Mouse (Mus musculus): ENCODE measurements around the gene E4f1.
"Not testable (repeated sequence)": the region's sequence is repeated elsewhere in the genome, so short reads cannot be mapped to it uniquely, and the experiment has no call there.

E4f1 gene

GRCm38 (mm10) chr17:24455523-24456206, 14.4 kb downstream of the E4f1 start:
- DNase-seq (ENCODE audit: low spot score), result not testable (repeated sequence)

GRCm38 (mm10) chr17:24454756-24455522, 15.2 kb downstream of the E4f1 start:
- peak; percentile 98 for DNase-seq (ENCODE audit: low spot score)

- DNase-seq (ENCODE audit: low spot score), result no peak
Observed at GRCm38 (mm10) chr17:24454218-24454755, 15.8 kb downstream of the E4f1 start.

GRCm38 (mm10) chr17:24453372-24453771, 16.7 kb downstream of the E4f1 start:
- no peak for DNase-seq (ENCODE audit: low spot score)

GRCm38 (mm10) chr17:24451220-24451619, 18.9 kb downstream of the E4f1 start:
- DNase-seq (ENCODE audit: low spot score), result no peak

- no peak for DNase-seq (ENCODE audit: low spot score)
Observed at GRCm38 (mm10) chr17:24449507-24449906, 20.6 kb downstream of the E4f1 start.

GRCm38 (mm10) chr17:24446590-24446989, 23.5 kb downstream of the E4f1 start:
- DNase-seq (ENCODE audit: low spot score), result no peak

GRCm38 (mm10) chr17:24443409-24443808, 26.7 kb downstream of the E4f1 start:
- DNase-seq (ENCODE audit: low spot score), result no peak

- no peak for DNase-seq (ENCODE audit: low spot score)
Observed at GRCm38 (mm10) chr17:24442632-24443155, 27.4 kb downstream of the E4f1 start, which contains the start of gene Dnase1l2. TSS of gene Dnase1l2 (minus strand) at chr17:24443105.

- no peak for DNase-seq (ENCODE audit: low spot score)
Observed at GRCm38 (mm10) chr17:24442107-24442506, 28.0 kb downstream of the E4f1 start.

GRCm38 (mm10) chr17:24441148-24441547, 29.0 kb downstream of the E4f1 start:
- DNase-seq (ENCODE audit: low spot score), result no peak

GRCm38 (mm10) chr17:24440377-24440776, 29.7 kb downstream of the E4f1 start:
- DNase-seq (ENCODE audit: low spot score), result no peak

- DNase-seq (ENCODE audit: low spot score), result no peak
Observed at GRCm38 (mm10) chr17:24437016-24437415, 33.1 kb downstream of the E4f1 start.

- no peak for DNase-seq (ENCODE audit: low spot score)
Observed at GRCm38 (mm10) chr17:24429201-24429983, 40.7 kb downstream of the E4f1 start.

GRCm38 (mm10) chr17:24427170-24427557, 42.9 kb downstream of the E4f1 start:
- DNase-seq (ENCODE audit: low spot score), result no peak

- peak; percentile 87 for DNase-seq (ENCODE audit: low spot score)
Observed at GRCm38 (mm10) chr17:24426471-24427169, 43.5 kb downstream of the E4f1 start, which contains the start of gene Eci1. TSS of gene Eci1 (plus strand) at chr17:24426641.

- DNase-seq (ENCODE audit: low spot score), result no peak
Observed at GRCm38 (mm10) chr17:24425905-24426304, 44.2 kb downstream of the E4f1 start.

- not testable (repeated sequence) for DNase-seq (ENCODE audit: low spot score)
Observed at GRCm38 (mm10) chr17:24425326-24425725, 44.8 kb downstream of the E4f1 start.

- no peak for DNase-seq (ENCODE audit: low spot score)
Observed at GRCm38 (mm10) chr17:24424489-24424888, 45.6 kb downstream of the E4f1 start.

GRCm38 (mm10) chr17:24423114-24423513, 47.0 kb downstream of the E4f1 start:
- DNase-seq (ENCODE audit: low spot score), result no peak

GRCm38 (mm10) chr17:24416051-24416652, 54.0 kb downstream of the E4f1 start:
- DNase-seq (ENCODE audit: low spot score), result no peak

Data from urinary bladder, postnatal 25 days (tissue).